Mouse (Mus musculus) stomach, embryonic 16.5 days (tissue): ENCODE data around the gene Cdh4. TPM values are rescaled to one million over a fixed set of nuclear protein-coding genes. Genes with fewer than 3 reads are reported as not detected.

ENCODE experiments used
- ATAC-seq: fragments of 200-750 bp; cut with Nextera tagmentation; 2 replicates; pipeline ENCODE4 v1.8.0; 2017; ENCODE audit warnings: moderate number of reproducible peaks, moderate TSS enrichment; ENCODE audit not compliant: insufficient read depth, low FRiP score
- H3K27ac ChIP-seq: fragments of 300-500 bp; sonication (generic); 2 replicates; pipeline ENCODE4 v1.5.1; 2014; ENCODE audit warnings: low read length
- H3K27me3 ChIP-seq: fragments of 300-500 bp; sonication (generic); 2 replicates; pipeline ENCODE4 v1.6.1; 2014; ENCODE audit warnings: low read length, control low read depth, mixed read lengths; ENCODE audit not compliant: control insufficient read depth, insufficient read depth
- H3K36me3 ChIP-seq: fragments of 300-500 bp; sonication (generic); 2 replicates; pipeline ENCODE4 v1.6.1; 2014; ENCODE audit warnings: low read length; ENCODE audit not compliant: control insufficient read depth, insufficient read depth
- H3K4me1 ChIP-seq: fragments of 300-500 bp; sonication (generic); 2 replicates; pipeline ENCODE4 v1.6.1; 2014; ENCODE audit warnings: low read length, control low read depth, mixed read lengths; ENCODE audit not compliant: control insufficient read depth, insufficient read depth
- H3K4me2 ChIP-seq: fragments of 300-500 bp; sonication (generic); 2 replicates; pipeline ENCODE4 v1.6.1; 2014; ENCODE audit warnings: low read depth, low read length, mixed read lengths
- H3K4me3 ChIP-seq: fragments of 300-500 bp; sonication (generic); replicated peaks from 2 replicates; pipeline ENCODE4 v1.5.1; 2014; ENCODE audit warnings: mild to moderate bottlenecking, low read length
- H3K9ac ChIP-seq: fragments of 300-500 bp; sonication (generic); 2 replicates; pipeline ENCODE4 v1.6.1; 2014; ENCODE audit warnings: low read length
- H3K9me3 ChIP-seq: fragments of 300-500 bp; sonication (generic); replicated peaks from 2 replicates; pipeline ENCODE4 v1.6.1; 2016; ENCODE audit warnings: low read length, control low read depth; ENCODE audit not compliant: control insufficient read depth
- WGBS: fragments of 180-500 bp; shearing (Covaris S2); extraction: QIAGEN DNeasy Blood & Tissue Kit; methylation state at CpG from one replicate; pipeline ENCODE4 v1.1.7; 2014; 5-methylcytosine and 5-hydroxymethylcytosine counted together
- polyA plus RNA-seq: library from polyadenylated mRNA; unstranded; fragments of >200 nt; fragmentation: Nextera tagmentation; extraction: Ambion mirVana; gene quantifications from 2 replicates; pipeline ENCODE4 v1.2.1, GENCODE M21; 2015

Cdh4 gene
- polyA plus RNA-seq, 1 experiment from 2014 or later, result 4.4 TPM

DNA sequence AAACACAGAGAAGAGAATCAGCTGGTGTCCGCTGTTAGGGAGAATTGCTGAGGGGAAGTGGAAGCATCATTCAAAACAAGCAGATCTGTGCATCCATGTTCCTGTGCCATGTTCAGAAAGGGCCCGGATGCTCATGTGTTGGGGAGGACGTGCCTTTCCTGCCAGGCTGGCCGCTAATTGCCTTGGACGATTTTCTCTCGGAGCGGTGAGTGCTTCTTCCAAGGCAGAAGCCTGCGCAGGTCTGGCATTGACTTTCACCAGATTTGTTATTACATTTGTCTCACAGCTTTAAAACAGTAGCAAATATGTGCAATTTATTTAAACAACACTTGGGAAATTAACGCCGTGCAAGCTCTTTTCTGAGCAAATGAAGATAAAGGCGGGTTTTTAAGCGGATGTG lies 353.2 kb downstream of the Cdh4 start:
- WGBS, result 69% methylated on average over 12 of the region's 12 CpGs

DNA sequence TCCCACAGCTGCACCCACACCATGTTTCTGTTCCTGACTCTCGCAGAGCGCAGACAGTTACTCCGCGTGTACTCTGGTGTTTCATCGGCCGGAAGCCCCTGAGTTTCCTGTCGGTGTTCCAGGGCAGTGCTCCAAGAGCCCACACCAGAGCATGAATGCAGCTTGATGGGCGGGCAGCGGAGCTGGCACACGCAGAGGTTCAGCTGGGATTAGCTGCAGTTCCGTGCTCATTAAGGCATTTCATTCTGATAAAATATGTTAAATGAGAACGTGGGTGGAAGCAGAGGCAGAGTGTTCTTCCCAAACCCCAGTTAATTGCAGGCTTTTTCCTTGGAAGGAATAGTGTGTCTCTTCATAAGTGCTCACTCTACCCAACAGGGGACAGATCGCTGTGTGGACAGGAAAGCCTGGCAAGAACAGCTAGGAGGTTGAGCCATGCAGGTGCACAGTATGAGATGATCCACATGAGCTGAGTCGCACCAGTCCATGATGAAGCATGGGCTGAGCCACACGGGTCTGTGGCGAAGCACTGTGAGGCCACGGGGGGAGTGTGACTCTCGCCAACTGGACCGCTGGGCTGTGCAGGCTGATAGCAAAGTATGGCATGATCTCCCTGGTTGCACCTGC lies 357.8 kb downstream of the Cdh4 start:
- H3K27me3 ChIP-seq, result no peaks in the 10 kb centered on the region
- no peaks in the 10 kb centered on the region for H3K9me3 ChIP-seq
- H3K9ac ChIP-seq, result no peak overlapping the region
- no peaks in the 10 kb centered on the region for H3K4me1 ChIP-seq
- WGBS, result 77% methylated on average over 19 of the region's 19 CpGs
- no peaks in the 10 kb centered on the region for H3K36me3 ChIP-seq
- H3K4me2 ChIP-seq, result no peak overlapping the region
- no peak for ATAC-seq
- H3K27ac ChIP-seq, result no peak overlapping the region
- H3K4me3 ChIP-seq, result no peak overlapping the region

More for the DNA sequence above, 353.2 kb downstream of the Cdh4 start:
- Histone ChIP-seq H3K36me3 (no peaks in the 10 kb centered on the region), H3K4me1 (no peaks in the 10 kb centered on the region), H3K9ac (no peak overlapping the region), H3K27me3 (no peaks in the 10 kb centered on the region), H3K4me3 (no peak overlapping the region), H3K4me2 (no peak overlapping the region), H3K9me3 (no peaks in the 10 kb centered on the region), H3K27ac (no peak overlapping the region)
- no peak for ATAC-seq

DNA sequence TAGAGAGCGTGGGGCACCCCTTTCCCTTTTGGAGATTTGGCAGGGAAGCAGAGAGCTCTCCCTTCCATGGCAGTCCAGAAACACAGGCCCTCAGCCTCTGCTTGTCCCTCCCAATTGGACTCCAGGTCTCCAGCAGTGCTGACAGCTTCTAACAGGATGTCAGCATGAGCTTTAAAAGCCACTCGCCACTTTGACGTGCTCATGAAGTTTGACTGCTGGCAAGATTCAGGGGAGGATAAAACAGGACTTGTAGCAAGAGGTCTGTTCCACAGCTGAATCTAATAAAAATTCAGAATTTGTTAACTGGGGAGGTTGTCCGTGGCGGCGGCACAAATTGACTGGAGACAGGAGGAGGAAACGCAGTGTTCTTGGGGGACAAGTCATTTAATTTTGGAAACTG lies 358.8 kb downstream of the Cdh4 start:
- 76% methylated on average over 7 of the region's 7 CpGs for WGBS
- no peaks in the 10 kb centered on the region for H3K4me1 ChIP-seq

GRCm38 (mm10) chr2:179802411-179802810 lies 360.2 kb downstream of the Cdh4 start:
- Histone ChIP-seq H3K4me3 (no peak overlapping the region), H3K27ac (no peak overlapping the region), H3K27me3 (no peaks in the 10 kb centered on the region), H3K9me3 (no peaks in the 10 kb centered on the region), H3K4me1 (no peaks in the 10 kb centered on the region), H3K9ac (no peak overlapping the region), H3K36me3 (no peaks in the 10 kb centered on the region), H3K4me2 (no peak overlapping the region)
- no peak for ATAC-seq
- WGBS, result 70% methylated on average over 1 of the region's 1 CpGs

More for the DNA sequence above, 358.8 kb downstream of the Cdh4 start:
- Histone ChIP-seq H3K9me3 (no peaks in the 10 kb centered on the region), H3K9ac (no peak overlapping the region), H3K4me3 (no peak overlapping the region), H3K4me2 (no peak overlapping the region), H3K36me3 (no peaks in the 10 kb centered on the region), H3K27ac (no peak overlapping the region), H3K27me3 (no peaks in the 10 kb centered on the region)
- no peak for ATAC-seq

GRCm38 (mm10) chr2:179811086-179811485 lies 368.9 kb downstream of the Cdh4 start:
- H3K36me3 ChIP-seq, result no peaks in the 10 kb centered on the region
- no peaks in the 10 kb centered on the region for H3K9me3 ChIP-seq
- no peaks in the 10 kb centered on the region for H3K4me1 ChIP-seq
- H3K9ac ChIP-seq, result no peak overlapping the region
- no peak overlapping the region for H3K4me2 ChIP-seq
- ATAC-seq, result no peak
- no peak overlapping the region for H3K4me3 ChIP-seq
- no peaks in the 10 kb centered on the region for H3K27me3 ChIP-seq
- no peak overlapping the region for H3K27ac ChIP-seq
- WGBS, result 82% methylated on average over 5 of the region's 5 CpGs

DNA sequence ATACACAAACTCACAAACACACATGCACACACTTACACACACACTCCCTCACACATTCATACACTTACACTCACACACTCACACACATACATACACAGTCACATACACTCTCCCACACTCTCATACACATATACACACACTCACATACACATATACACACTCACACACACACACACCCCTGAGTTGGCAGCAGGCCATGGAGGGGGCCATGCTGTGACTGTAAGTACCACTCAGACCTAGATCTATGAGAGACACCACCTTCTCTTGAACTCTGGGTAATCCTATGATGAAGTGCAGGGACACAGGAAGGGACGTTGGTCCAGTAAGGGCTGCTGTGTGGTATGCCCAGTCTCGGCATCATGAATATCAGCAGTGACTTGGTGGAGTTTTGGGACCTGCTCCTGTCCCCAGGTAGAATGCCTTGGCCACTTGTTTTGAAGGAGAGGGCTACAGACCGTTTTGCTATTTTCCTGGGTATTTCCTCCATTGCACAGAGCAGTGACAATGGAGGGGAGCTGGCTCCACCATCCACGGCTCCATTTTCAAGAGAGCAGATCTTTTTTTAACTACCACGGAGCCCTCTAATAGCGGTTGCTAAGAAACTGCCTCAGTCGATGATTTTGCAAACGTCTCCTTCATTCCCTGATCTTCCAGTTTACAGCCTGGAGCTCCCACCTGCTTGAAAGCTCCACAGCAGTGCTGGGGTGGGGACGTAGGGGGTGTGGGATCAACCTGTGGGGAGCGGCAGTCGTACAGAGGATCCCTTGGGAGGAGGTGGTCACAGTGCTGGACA lies 371.0 kb downstream of the Cdh4 start:
- no peak overlapping the region for H3K9ac ChIP-seq

GRCm38 (mm10) chr2:179824776-179825326 lies 382.6 kb downstream of the Cdh4 start:
- WGBS, result 43% methylated on average over 18 of the region's 18 CpGs
- no peak for ATAC-seq
- no peak overlapping the region for H3K4me2 ChIP-seq

More for the DNA sequence above, 371.0 kb downstream of the Cdh4 start:
- H3K4me1 ChIP-seq, result no peaks in the 10 kb centered on the region
- H3K9me3 ChIP-seq, result no peaks in the 10 kb centered on the region
- H3K4me3 ChIP-seq, result no peak overlapping the region
- WGBS, result 55% methylated on average over 11 of the region's 11 CpGs
- H3K27ac ChIP-seq, result no peak overlapping the region
- H3K4me2 ChIP-seq, result no peak overlapping the region
- no peaks in the 10 kb centered on the region for H3K27me3 ChIP-seq
- ATAC-seq, result no peak
- no peaks in the 10 kb centered on the region for H3K36me3 ChIP-seq

DNA sequence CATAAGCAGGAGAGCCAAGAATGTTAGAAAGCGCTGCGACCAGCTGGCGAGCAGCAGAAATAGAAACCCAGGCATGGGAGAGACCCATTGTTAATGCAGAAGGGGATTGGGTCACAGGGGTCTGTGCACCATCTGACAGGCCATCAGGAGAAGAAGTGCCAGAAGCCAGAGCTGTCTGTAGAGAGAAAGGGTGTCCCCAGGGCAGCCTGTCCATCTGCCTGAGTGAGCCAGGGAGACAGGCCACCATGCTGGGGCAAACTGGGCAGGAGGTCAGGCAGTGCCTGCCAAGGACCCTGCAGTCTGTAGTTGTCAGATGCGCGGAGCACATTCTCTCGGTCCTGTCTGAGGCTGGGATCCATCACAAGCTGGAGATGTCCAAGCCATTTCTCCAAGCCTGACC lies 386.7 kb downstream of the Cdh4 start:
- H3K9ac ChIP-seq, result no peak overlapping the region

More at GRCm38 (mm10) chr2:179824776-179825326, 382.6 kb downstream of the Cdh4 start:
- Histone ChIP-seq H3K27me3 (no peaks in the 10 kb centered on the region), H3K4me3 (no peak overlapping the region), H3K36me3 (no peaks in the 10 kb centered on the region), H3K9me3 (no peaks in the 10 kb centered on the region), H3K9ac (no peak overlapping the region; the same call in 1 of the 2 replicates), H3K27ac (no peak overlapping the region), H3K4me1 (no peaks in the 10 kb centered on the region)

DNA sequence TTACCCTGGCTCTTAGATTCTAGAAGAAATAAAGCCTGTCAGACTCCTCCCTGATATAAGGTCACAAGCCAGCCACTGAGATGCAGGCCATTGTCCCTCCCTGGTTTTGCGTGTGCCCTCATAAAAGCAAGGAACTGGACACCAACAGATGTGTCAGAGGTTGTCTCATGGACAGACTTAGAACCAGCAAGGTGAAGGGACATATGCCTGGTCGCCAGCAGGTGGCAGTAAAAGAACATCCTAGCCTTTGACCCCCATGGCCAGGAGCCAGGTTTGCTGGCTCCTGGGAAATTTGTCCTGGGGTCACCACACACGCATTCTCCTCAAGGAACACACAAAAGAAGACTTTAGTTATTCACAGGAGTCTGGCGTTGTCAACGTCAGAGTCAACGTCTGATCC lies 387.7 kb downstream of the Cdh4 start:
- Histone ChIP-seq H3K4me3 (no peak overlapping the region), H3K27ac (no peak overlapping the region), H3K27me3 (no peaks in the 10 kb centered on the region), H3K4me1 (no peaks in the 10 kb centered on the region), H3K9ac (no peak overlapping the region), H3K4me2 (no peak overlapping the region), H3K9me3 (no peaks in the 10 kb centered on the region), H3K36me3 (no peaks in the 10 kb centered on the region)
- ATAC-seq, result no peak
- WGBS, result 39% methylated on average over 6 of the region's 6 CpGs

More for the DNA sequence above, 386.7 kb downstream of the Cdh4 start:
- H3K27me3 ChIP-seq, result no peaks in the 10 kb centered on the region
- no peak for ATAC-seq
- no peaks in the 10 kb centered on the region for H3K36me3 ChIP-seq
- no peak overlapping the region for H3K4me2 ChIP-seq
- H3K9me3 ChIP-seq, result no peaks in the 10 kb centered on the region
- no peak overlapping the region for H3K27ac ChIP-seq
- H3K4me3 ChIP-seq, result no peak overlapping the region
- 81% methylated on average over 6 of the region's 6 CpGs for WGBS
- H3K4me1 ChIP-seq, result no peaks in the 10 kb centered on the region
